Mouse (Mus musculus): ENCODE measurements at regions not wholly inside any gene's neighbourhood (a gene's known extent, or its start where the extent isn't known, plus 50 kb on each side); places are given as distances from the start of the nearest gene placed in this dataset.

GRCm38 (mm10) chr7:83486156-83486750, 98.5 kb upstream of the Tmc3 start:
- H3K36me3 ChIP-seq (ENCODE audit: control insufficient read depth, insufficient read depth, low read length) = no peaks in the 10 kb centered on the region
- H3K79me2 ChIP-seq (ENCODE audit: control insufficient read depth, insufficient read depth, low read length) = no peaks in the 10 kb centered on the region
- no peak for TF ChIP-seq CTCF (IDR thresholded peaks at IDR 0.05; ENCODE audit: low read depth, low read length)
- TF ChIP-seq POLR2A (IDR thresholded peaks at IDR 0.05; ENCODE audit: extremely low read depth, insufficient read depth, low read length) = no peak
- no peak for DNase-seq (ENCODE audit: extremely low read depth, low read depth, low spot score)
- H3K9ac ChIP-seq (ENCODE audit: low read depth, low read length) = no peak overlapping the region
- 55% methylated on average over 2 of the region's 2 CpGs for WGBS
- H3K27me3 ChIP-seq (ENCODE audit: control insufficient read depth, insufficient read depth, low read length) = no peaks in the 10 kb centered on the region
- no peaks in the 10 kb centered on the region for H3K4me1 ChIP-seq (ENCODE audit: control insufficient read depth, insufficient read depth, low read length)
- no peak overlapping the region for H3K27ac ChIP-seq (replicated peaks; ENCODE audit: insufficient read depth, low read depth, low read length)
- no peak overlapping the region for H3K4me3 ChIP-seq (ENCODE audit: insufficient read depth, low read depth, low read length)

DNA sequence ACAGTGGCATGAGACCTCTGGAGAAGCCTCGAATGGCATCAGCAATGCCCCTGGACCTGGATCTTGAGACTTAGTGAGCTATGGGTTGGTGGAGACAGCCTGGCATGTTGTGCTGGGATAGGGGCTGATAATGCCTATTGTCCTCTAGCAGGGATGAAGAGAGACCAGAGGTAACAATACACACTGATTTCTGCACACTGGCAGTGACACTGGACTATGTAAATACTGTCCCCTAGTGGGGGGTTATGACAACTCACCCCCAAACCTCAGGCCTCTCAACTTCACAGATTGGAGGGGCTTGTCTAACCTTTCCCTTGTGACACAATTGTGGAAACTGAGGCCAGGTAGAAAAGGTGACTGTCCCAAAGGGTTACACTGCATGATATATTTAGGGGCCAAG, 94.9 kb upstream of the Tmc3 start:
- no peak for DNase-seq (ENCODE audit: extremely low read depth, low read depth, low spot score)
- no peaks in the 10 kb centered on the region for H3K79me2 ChIP-seq (ENCODE audit: control insufficient read depth, insufficient read depth, low read length)
- no peaks in the 10 kb centered on the region for H3K27me3 ChIP-seq (ENCODE audit: control insufficient read depth, insufficient read depth, low read length)
- WGBS = 89% methylated on average over 1 of the region's 1 CpGs
- no peak overlapping the region for H3K27ac ChIP-seq (replicated peaks; ENCODE audit: insufficient read depth, low read depth, low read length)
- no peak overlapping the region for H3K9ac ChIP-seq (ENCODE audit: low read depth, low read length)
- H3K4me3 ChIP-seq (ENCODE audit: insufficient read depth, low read depth, low read length) = no peak overlapping the region
- no peaks in the 10 kb centered on the region for H3K36me3 ChIP-seq (ENCODE audit: control insufficient read depth, insufficient read depth, low read length)
- H3K4me1 ChIP-seq (ENCODE audit: control insufficient read depth, insufficient read depth, low read length) = no peaks in the 10 kb centered on the region
- TF ChIP-seq POLR2A (IDR thresholded peaks at IDR 0.05; ENCODE audit: extremely low read depth, insufficient read depth, low read length) (no peak), CTCF (IDR thresholded peaks at IDR 0.05; ENCODE audit: low read depth, low read length) (no peak)

DNA sequence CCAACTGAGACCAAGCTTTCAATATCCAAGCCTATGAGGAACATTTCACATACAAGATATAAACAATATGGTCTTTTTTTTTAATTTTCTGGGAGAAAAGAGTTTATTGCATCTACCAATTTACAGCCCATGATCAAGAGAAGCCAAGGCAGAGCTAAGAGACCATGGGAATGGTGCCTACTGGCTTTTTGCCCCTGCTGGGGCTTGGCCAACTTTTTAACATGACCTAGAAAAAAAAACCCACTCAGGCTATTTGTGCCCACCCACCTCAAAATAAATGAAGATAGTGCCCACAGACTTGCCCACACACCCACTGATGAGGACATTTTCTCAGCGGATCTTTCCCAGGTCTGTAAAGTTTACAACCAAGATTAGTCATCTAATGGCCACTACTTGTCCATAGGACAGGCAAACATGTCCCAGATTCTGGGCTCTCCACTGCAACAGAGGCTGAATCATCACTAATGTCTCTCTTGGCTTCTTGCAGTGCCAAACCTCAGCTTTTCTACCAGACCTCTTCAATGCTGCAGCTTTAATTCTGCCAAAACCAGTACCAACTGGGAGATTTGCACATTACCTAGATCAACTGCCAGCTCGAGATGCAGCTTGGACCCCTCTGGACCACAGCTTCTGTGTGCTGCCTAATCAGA, 79.6 kb upstream of the Tmc3 start:
- DNase-seq (ENCODE audit: extremely low read depth, low read depth, low spot score) = no peak
- TF ChIP-seq CTCF (IDR thresholded peaks at IDR 0.05; ENCODE audit: low read depth, low read length) (no peak), POLR2A (IDR thresholded peaks at IDR 0.05; ENCODE audit: extremely low read depth, insufficient read depth, low read length) (no peak)
- 66% methylated on average over 2 of the region's 2 CpGs for WGBS
- H3K79me2 ChIP-seq (ENCODE audit: control insufficient read depth, insufficient read depth, low read length) = no peaks in the 10 kb centered on the region
- H3K4me1 ChIP-seq (ENCODE audit: control insufficient read depth, insufficient read depth, low read length) = no peaks in the 10 kb centered on the region
- no peak overlapping the region for H3K9ac ChIP-seq (ENCODE audit: low read depth, low read length)
- no peak overlapping the region for H3K27ac ChIP-seq (replicated peaks; ENCODE audit: insufficient read depth, low read depth, low read length)
- H3K4me3 ChIP-seq (ENCODE audit: insufficient read depth, low read depth, low read length) = no peak overlapping the region
- no peaks in the 10 kb centered on the region for H3K36me3 ChIP-seq (ENCODE audit: control insufficient read depth, insufficient read depth, low read length)
- H3K27me3 ChIP-seq (ENCODE audit: control insufficient read depth, insufficient read depth, low read length) = no peaks in the 10 kb centered on the region

DNA sequence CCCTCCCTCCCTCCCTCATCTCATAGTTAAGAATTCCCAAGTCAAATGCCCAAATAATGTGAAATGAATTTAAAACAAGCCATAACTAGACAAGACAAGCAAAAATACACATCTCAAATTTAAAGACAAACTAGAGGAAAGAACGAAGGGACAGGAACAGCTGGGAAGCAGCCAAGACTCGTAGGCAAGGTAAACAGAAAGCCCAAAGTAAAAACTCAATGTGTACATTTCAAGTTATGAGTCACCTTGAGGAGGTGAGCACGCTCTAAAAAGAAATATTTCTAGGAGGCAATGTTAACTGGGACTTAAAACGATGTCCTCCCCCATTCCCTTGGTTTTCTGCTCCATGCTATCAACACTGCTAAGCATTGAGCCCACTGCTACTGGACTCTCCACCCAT, 68.4 kb upstream of the Tmc3 start:
- DNase-seq (ENCODE audit: extremely low read depth, low read depth, low spot score) = no peak
- TF ChIP-seq CTCF (IDR thresholded peaks at IDR 0.05; ENCODE audit: low read depth, low read length) = no peak
- TF ChIP-seq POLR2A (IDR thresholded peaks at IDR 0.05; ENCODE audit: extremely low read depth, insufficient read depth, low read length) = no peak

GRCm38 (mm10) chr7:83521511-83521910, 63.2 kb upstream of the Tmc3 start:
- TF ChIP-seq POLR2A (IDR thresholded peaks at IDR 0.05; ENCODE audit: extremely low read depth, insufficient read depth, low read length) = no peak
- no peak for TF ChIP-seq CTCF (IDR thresholded peaks at IDR 0.05; ENCODE audit: low read depth, low read length)
- Histone ChIP-seq H3K4me1 (ENCODE audit: control insufficient read depth, insufficient read depth, low read length) (no peaks in the 10 kb centered on the region), H3K36me3 (ENCODE audit: control insufficient read depth, insufficient read depth, low read length) (no peaks in the 10 kb centered on the region), H3K79me2 (ENCODE audit: control insufficient read depth, insufficient read depth, low read length) (no peaks in the 10 kb centered on the region), H3K9ac (ENCODE audit: low read depth, low read length) (no peak overlapping the region), H3K27me3 (ENCODE audit: control insufficient read depth, insufficient read depth, low read length) (no peaks in the 10 kb centered on the region; the same call in 1 of the 2 replicates), H3K27ac (replicated peaks; ENCODE audit: insufficient read depth, low read depth, low read length) (no peak overlapping the region), H3K4me3 (ENCODE audit: insufficient read depth, low read depth, low read length) (no peak overlapping the region)
- WGBS = 83% methylated on average over 7 of the region's 7 CpGs
- no peak for DNase-seq (ENCODE audit: extremely low read depth, low read depth, low spot score)

More for the DNA sequence above, 68.4 kb upstream of the Tmc3 start:
- no peaks in the 10 kb centered on the region for H3K4me1 ChIP-seq (ENCODE audit: control insufficient read depth, insufficient read depth, low read length)
- no peaks in the 10 kb centered on the region for H3K36me3 ChIP-seq (ENCODE audit: control insufficient read depth, insufficient read depth, low read length)
- H3K79me2 ChIP-seq (ENCODE audit: control insufficient read depth, insufficient read depth, low read length) = no peaks in the 10 kb centered on the region
- no peak overlapping the region for H3K27ac ChIP-seq (replicated peaks; ENCODE audit: insufficient read depth, low read depth, low read length)
- 49% methylated on average over 4 of the region's 4 CpGs for WGBS
- no peak overlapping the region for H3K9ac ChIP-seq (ENCODE audit: low read depth, low read length)
- H3K27me3 ChIP-seq (ENCODE audit: control insufficient read depth, insufficient read depth, low read length) = no peaks in the 10 kb centered on the region; the same call in 1 of the 2 replicates
- no peak overlapping the region for H3K4me3 ChIP-seq (ENCODE audit: insufficient read depth, low read depth, low read length)

Data from liver, adult 2 months (tissue).